Mouse (Mus musculus) heart, adult 8-10 months (tissue): ENCODE data around the gene Gm17018. TPM values are rescaled to one million over a fixed set of nuclear protein-coding genes. Genes with fewer than 3 reads are reported as not detected.
A peak's percentile ranks its signal among the peaks of the same experiment; 100 is the strongest.

Source experiments
- DNase-seq: peaks from one replicate; pipeline ENCODE4 v3.0.0; 2022; ENCODE audit warnings: low spot score
- total RNA-seq, 4 experiments: library from RNA; stranded (reverse); gene quantifications; 2 replicates each; pipeline ENCODE4 v1.2.4; 2022

The Gm17018 gene
- total RNA-seq, 4 experiments from 2014 or later, result 19.3 to 29.4 (median 22.0) TPM

- no peak for DNase-seq
Observed at GRCm38 (mm10) chr19:45549128-45549915, 11.1 kb upstream of the Gm17018 start.

- DNase-seq, result no peak
Observed at GRCm38 (mm10) chr19:45549948-45550347, 10.5 kb upstream of the Gm17018 start.

GRCm38 (mm10) chr19:45552187-45552586 lies 8.2 kb upstream of the Gm17018 start:
- no peak for DNase-seq

- DNase-seq, result no peak
Observed at GRCm38 (mm10) chr19:45554136-45554535, 6.3 kb upstream of the Gm17018 start.

- no peak for DNase-seq
Observed at GRCm38 (mm10) chr19:45565925-45566715, 5.7 kb downstream of the Gm17018 start.

GRCm38 (mm10) chr19:45567367-45567766 lies 7.0 kb downstream of the Gm17018 start:
- no peak for DNase-seq

- no peak for DNase-seq
Observed at GRCm38 (mm10) chr19:45573033-45573432, 12.6 kb downstream of the Gm17018 start.

- peak; percentile 78 for DNase-seq
Observed at GRCm38 (mm10) chr19:45573861-45574267, 13.4 kb downstream of the Gm17018 start.

- no peak for DNase-seq
Observed at GRCm38 (mm10) chr19:45574339-45574898, 14.0 kb downstream of the Gm17018 start.

GRCm38 (mm10) chr19:45574941-45575631 lies 14.7 kb downstream of the Gm17018 start:
- no peak for DNase-seq

GRCm38 (mm10) chr19:45575632-45576001 lies 15.2 kb downstream of the Gm17018 start:
- no peak for DNase-seq

- no peak for DNase-seq
Observed at GRCm38 (mm10) chr19:45577141-45577750, 16.8 kb downstream of the Gm17018 start.

GRCm38 (mm10) chr19:45578976-45579375 lies 18.6 kb downstream of the Gm17018 start:
- DNase-seq, result no peak

- DNase-seq, result no peak
Observed at GRCm38 (mm10) chr19:45579416-45579815, 19.0 kb downstream of the Gm17018 start.

- DNase-seq, result no peak
Observed at GRCm38 (mm10) chr19:45580235-45580634, 19.8 kb downstream of the Gm17018 start.

GRCm38 (mm10) chr19:45581257-45581656 lies 20.8 kb downstream of the Gm17018 start:
- DNase-seq, result no peak

GRCm38 (mm10) chr19:45582161-45582560 lies 21.7 kb downstream of the Gm17018 start:
- DNase-seq, result no peak

GRCm38 (mm10) chr19:45583136-45583535 lies 22.7 kb downstream of the Gm17018 start:
- DNase-seq, result no peak

- DNase-seq, result no peak
Observed at GRCm38 (mm10) chr19:45584856-45585620, 24.6 kb downstream of the Gm17018 start.

GRCm38 (mm10) chr19:45586850-45587249 lies 26.4 kb downstream of the Gm17018 start:
- DNase-seq, result no peak
